Mouse (Mus musculus) ES-Bruce4 (cell line): Measurements from ENCODE around the gene Map3k20.

Experiments
- CTCF ChIP-seq: IDR thresholded peaks from one replicate; pipeline ENCODE4 v1.8.1; 2011; ENCODE audit warnings: low read depth, low read length
- EP300 ChIP-seq: IDR thresholded peaks from 2 replicates; pipeline ENCODE4 v1.6.1; 2011; ENCODE audit warnings: low read depth, low read length; ENCODE audit not compliant: insufficient read depth
- POLR2A ChIP-seq: IDR thresholded peaks from one replicate; pipeline ENCODE4 v1.8.1; 2011; ENCODE audit warnings: low read length; ENCODE audit not compliant: insufficient read depth

- TF ChIP-seq EP300 (no peak), CTCF (no peak), POLR2A (no peak)
Measured at GRCm38 (mm10) chr2:72333210-72333609, 47.8 kb downstream of the Map3k20 start.
